Mouse (Mus musculus): ENCODE data around the gene Abcc8. TPM values are rescaled to one million over a fixed set of nuclear protein-coding genes. Genes with fewer than 3 reads are reported as not detected.
A peak's percentile ranks its signal among the peaks of the same experiment; 100 is the strongest.

The Abcc8 gene
- polyA plus RNA-seq, 1 experiment from 2014 or later, result 12.4 TPM

- Histone ChIP-seq H3K9ac (replicated peaks) (no peak overlapping the region), H3K27me3 (replicated peaks) (0 out of 2 replicates have a peak, but pooled peaks cover 4% of the 10 kb centered on the region), H3K4me1 (peaks cover 29% of the 10 kb centered on the region), H3K4me2 (peak overlapping the region; percentile 1), H3K4me3 (replicated peaks) (no peak overlapping the region), H3K27ac (replicated peaks) (peak overlapping the region; percentile 30; the same call in 1 of the 2 replicates), H3K9me3 (replicated peaks) (no peaks in the 10 kb centered on the region), H3K36me3 (no peaks in the 10 kb centered on the region)
- ATAC-seq (ENCODE audit: low FRiP score), result no peak; the same call in 1 of the 2 replicates
- 59% methylated on average over 27 of the region's 27 CpGs for WGBS
These were observed 75.4 kb downstream of the Abcc8 start for GRCm38 (mm10) chr7:46104256-46104915.

GRCm38 (mm10) chr7:46103771-46104170 is 76.1 kb downstream of the Abcc8 start:
- 0 out of 2 replicates have a peak overlapping the region, but pooled peaks have one; percentile 30 for H3K27ac ChIP-seq (replicated peaks)
- whole genome bisulfite sequencing, result 78% methylated on average over 8 of the region's 8 CpGs

GRCm38 (mm10) chr7:46103075-46103591 is 76.7 kb downstream of the Abcc8 start:
- Histone ChIP-seq H3K9ac (replicated peaks) (no peak overlapping the region), H3K27ac (replicated peaks) (peak overlapping the region; percentile 30; the same call in 1 of the 2 replicates), H3K27me3 (replicated peaks) (0 out of 2 replicates have a peak, but pooled peaks cover 4% of the 10 kb centered on the region), H3K4me2 (no peak overlapping the region), H3K4me1 (peaks cover 36% of the 10 kb centered on the region), H3K9me3 (replicated peaks) (no peaks in the 10 kb centered on the region), H3K36me3 (no peaks in the 10 kb centered on the region), H3K4me3 (replicated peaks) (no peak overlapping the region)
- 56% methylated on average over 8 of the region's 8 CpGs for WGBS
- ATAC-seq (ENCODE audit: low FRiP score), result no peak

More at GRCm38 (mm10) chr7:46103771-46104170, 76.1 kb downstream of the Abcc8 start:
- H3K9ac ChIP-seq (replicated peaks), result no peak overlapping the region
- no peak overlapping the region for H3K4me2 ChIP-seq
- no peaks in the 10 kb centered on the region for H3K9me3 ChIP-seq (replicated peaks)
- no peak overlapping the region for H3K4me3 ChIP-seq (replicated peaks)
- peaks cover 30% of the 10 kb centered on the region for H3K4me1 ChIP-seq
- no peak for ATAC-seq (ENCODE audit: low FRiP score)
- 0 out of 2 replicates have a peak, but pooled peaks cover 4% of the 10 kb centered on the region for H3K27me3 ChIP-seq (replicated peaks)
- H3K36me3 ChIP-seq, result no peaks in the 10 kb centered on the region

- peak within 1 kb of the TSS; percentile 64 for H3K4me3 ChIP-seq (replicated peaks)
- peak within 1 kb of the TSS; percentile 37; the same call in 1 of the 2 replicates for H3K27ac ChIP-seq (replicated peaks)
- peak within 1 kb of the TSS; percentile 83 for H3K4me2 ChIP-seq
- H3K27me3 ChIP-seq (replicated peaks), result peaks cover under 1% of the 10 kb centered on the region; the same call in 1 of the 2 replicates
- H3K4me1 ChIP-seq, result peaks cover 56% of the 10 kb centered on the region
- WGBS, result under 1% methylated on average over 33 of the region's 34 CpGs
- ATAC-seq (ENCODE audit: low FRiP score), result peak; percentile 80
- H3K36me3 ChIP-seq, result no peaks in the 10 kb centered on the region
- H3K9me3 ChIP-seq (replicated peaks), result no peaks in the 10 kb centered on the region
- H3K9ac ChIP-seq (replicated peaks), result peak within 1 kb of the TSS; percentile 76
These were observed 79.3 kb downstream of the Abcc8 start, which contains the start of gene Kcnj11 for GRCm38 (mm10) chr7:46100563-46100962. Gene Kcnj11, minus strand, starts transcription at chr7:46100764.

- Histone ChIP-seq H3K27ac (replicated peaks) (no peak overlapping the region), H3K4me3 (replicated peaks) (peak overlapping the region; percentile 64), H3K27me3 (replicated peaks) (peaks cover 9% of the 10 kb centered on the region), H3K4me1 (peaks cover 52% of the 10 kb centered on the region), H3K4me2 (peak overlapping the region; percentile 83), H3K9me3 (replicated peaks) (no peaks in the 10 kb centered on the region), H3K9ac (replicated peaks) (peak overlapping the region; percentile 76; the same call in 1 of the 2 replicates), H3K36me3 (no peaks in the 10 kb centered on the region)
- 84% methylated on average over 13 of the region's 13 CpGs for WGBS
- ATAC-seq (ENCODE audit: low FRiP score), result no peak
These were observed 80.2 kb downstream of the Abcc8 start for GRCm38 (mm10) chr7:46099682-46100081.

- Histone ChIP-seq H3K4me2 (peak overlapping the region; percentile 22; the same call in 1 of the 2 replicates), H3K36me3 (no peaks in the 10 kb centered on the region), H3K4me3 (replicated peaks) (no peak overlapping the region), H3K27ac (replicated peaks) (no peak overlapping the region), H3K4me1 (peaks cover 46% of the 10 kb centered on the region), H3K9ac (replicated peaks) (no peak overlapping the region), H3K27me3 (replicated peaks) (peaks cover 9% of the 10 kb centered on the region), H3K9me3 (replicated peaks) (no peaks in the 10 kb centered on the region)
- WGBS, result 95% methylated on average over 19 of the region's 19 CpGs
- no peak for ATAC-seq (ENCODE audit: low FRiP score)
These were observed 80.9 kb downstream of the Abcc8 start for GRCm38 (mm10) chr7:46098919-46099286.

- no peak overlapping the region for H3K9ac ChIP-seq (replicated peaks)
- H3K27me3 ChIP-seq (replicated peaks), result peaks cover 9% of the 10 kb centered on the region
- WGBS, result 88% methylated on average over 19 of the region's 19 CpGs
- H3K9me3 ChIP-seq (replicated peaks), result no peaks in the 10 kb centered on the region
- H3K4me3 ChIP-seq (replicated peaks), result no peak overlapping the region
- no peaks in the 10 kb centered on the region for H3K36me3 ChIP-seq
- peak overlapping the region; percentile 22 for H3K4me2 ChIP-seq
- no peak for ATAC-seq (ENCODE audit: low FRiP score)
- peaks cover 40% of the 10 kb centered on the region for H3K4me1 ChIP-seq
- H3K27ac ChIP-seq (replicated peaks), result no peak overlapping the region
These were observed 81.5 kb downstream of the Abcc8 start for GRCm38 (mm10) chr7:46098221-46098918.

- WGBS, result 62% methylated on average over 4 of the region's 4 CpGs
- Histone ChIP-seq H3K4me3 (replicated peaks) (no peak overlapping the region), H3K27me3 (replicated peaks) (peaks cover 9% of the 10 kb centered on the region), H3K4me2 (peak overlapping the region; percentile 22; the same call in 1 of the 2 replicates), H3K4me1 (peaks cover 34% of the 10 kb centered on the region), H3K9me3 (replicated peaks) (no peaks in the 10 kb centered on the region), H3K36me3 (no peaks in the 10 kb centered on the region), H3K27ac (replicated peaks) (no peak overlapping the region), H3K9ac (replicated peaks) (no peak overlapping the region)
- no peak for ATAC-seq (ENCODE audit: low FRiP score)
These were observed 82.5 kb downstream of the Abcc8 start for GRCm38 (mm10) chr7:46097319-46097783.

GRCm38 (mm10) chr7:46096136-46096535 is 83.7 kb downstream of the Abcc8 start:
- Histone ChIP-seq H3K9ac (replicated peaks) (no peak overlapping the region), H3K9me3 (replicated peaks) (no peaks in the 10 kb centered on the region), H3K4me2 (no peak overlapping the region), H3K36me3 (no peaks in the 10 kb centered on the region), H3K4me3 (replicated peaks) (no peak overlapping the region), H3K27me3 (replicated peaks) (peaks cover 9% of the 10 kb centered on the region), H3K27ac (replicated peaks) (no peak overlapping the region), H3K4me1 (peaks cover 34% of the 10 kb centered on the region)
- 5% methylated on average over 4 of the region's 4 CpGs for WGBS
- ATAC-seq (ENCODE audit: low FRiP score), result peak; percentile 30; the same call in 1 of the 2 replicates

- H3K36me3 ChIP-seq, result no peaks in the 10 kb centered on the region
- H3K4me2 ChIP-seq, result no peak overlapping the region
- ATAC-seq (ENCODE audit: low FRiP score), result no peak
- H3K27ac ChIP-seq (replicated peaks), result no peak overlapping the region
- WGBS, result 45% methylated on average over 8 of the region's 8 CpGs
- no peak overlapping the region for H3K9ac ChIP-seq (replicated peaks)
- H3K4me3 ChIP-seq (replicated peaks), result no peak overlapping the region
- H3K27me3 ChIP-seq (replicated peaks), result peaks cover 9% of the 10 kb centered on the region
- H3K4me1 ChIP-seq, result peaks cover 17% of the 10 kb centered on the region
- H3K9me3 ChIP-seq (replicated peaks), result 0 out of 2 replicates have a peak, but pooled peaks cover 6% of the 10 kb centered on the region
These were observed 87.0 kb downstream of the Abcc8 start for GRCm38 (mm10) chr7:46092803-46093202.

GRCm38 (mm10) chr7:46088241-46088640 is 91.6 kb downstream of the Abcc8 start:
- 90% methylated on average over 6 of the region's 6 CpGs for WGBS
- peaks cover 6% of the 10 kb centered on the region; the same call in 1 of the 2 replicates for H3K4me1 ChIP-seq
- peaks cover 18% of the 10 kb centered on the region for H3K36me3 ChIP-seq
- H3K4me2 ChIP-seq, result no peak overlapping the region
- no peak overlapping the region for H3K27ac ChIP-seq (replicated peaks)
- 0 out of 2 replicates have a peak, but pooled peaks cover 6% of the 10 kb centered on the region for H3K9me3 ChIP-seq (replicated peaks)
- no peak overlapping the region for H3K9ac ChIP-seq (replicated peaks)
- no peaks in the 10 kb centered on the region for H3K27me3 ChIP-seq (replicated peaks)
- no peak overlapping the region for H3K4me3 ChIP-seq (replicated peaks)
- no peak for ATAC-seq (ENCODE audit: low FRiP score)

Data from neural tube, embryonic 15.5 days (tissue).